Mouse (Mus musculus) mesoderm, embryonic 11.5 days (tissue): ENCODE data around the gene H2-T3.
"Not testable (repeated sequence)": the region's sequence is repeated elsewhere in the genome, so short reads cannot be mapped to it uniquely, and the experiment has no call there.

Source experiments
- DNase-seq: peaks from one replicate; pipeline ENCODE4 v3.0.0-alpha.2; 2012; ENCODE audit warnings: low read depth, low spot score

Gene H2-T3

DNA sequence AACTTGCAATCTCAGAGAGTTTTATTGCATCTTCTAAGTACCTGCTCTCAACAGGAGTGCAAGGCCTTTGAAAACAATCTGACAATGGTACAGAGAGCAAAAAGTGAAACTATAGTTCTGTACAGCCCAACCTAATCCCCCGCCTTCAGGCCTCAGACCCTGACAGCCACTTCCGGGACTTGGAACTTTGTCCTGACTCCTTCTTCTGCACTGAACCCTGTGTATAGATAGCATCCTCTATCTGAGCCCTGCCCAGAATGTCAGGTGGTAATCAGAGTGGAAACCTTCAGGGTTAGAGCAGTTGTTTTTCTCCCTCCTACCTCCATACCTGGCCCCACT lies at the start of gene H2-T3:
Gene H2-T3 (minus strand): TSS at position 119 of the 339 bp plus-strand sequence.
- DNase-seq: no peak

DNA sequence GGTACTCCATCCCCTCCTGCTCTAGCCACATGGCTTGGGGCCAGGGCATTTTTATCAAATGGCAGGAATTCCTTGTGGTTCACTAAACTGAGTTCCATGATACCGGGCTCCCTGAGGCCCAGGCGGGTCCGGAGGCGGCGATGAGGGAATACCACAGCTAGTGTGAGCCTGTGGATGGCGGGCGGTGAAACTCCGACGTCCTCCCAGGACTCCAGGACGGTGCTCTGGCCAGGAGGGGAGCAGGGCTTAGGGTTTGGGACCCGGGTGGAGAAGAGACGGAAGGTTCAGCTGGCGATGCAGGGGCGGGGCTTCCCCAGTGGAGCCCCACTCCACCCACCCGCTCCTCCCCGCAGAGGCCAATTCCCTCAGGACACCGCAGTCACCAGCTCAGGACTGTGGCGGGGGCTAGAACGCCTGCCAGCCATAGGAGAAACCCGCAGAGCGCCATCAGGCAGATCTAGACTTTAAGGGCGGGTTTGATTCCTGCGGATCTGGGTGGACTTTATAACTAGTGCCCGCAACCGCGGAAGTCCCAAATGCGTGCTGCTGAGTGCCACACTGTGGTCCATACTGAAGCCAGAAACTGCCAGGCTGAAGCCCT lies 47.3 kb upstream of the H2-T3 start:
- DNase-seq: no peak

DNA sequence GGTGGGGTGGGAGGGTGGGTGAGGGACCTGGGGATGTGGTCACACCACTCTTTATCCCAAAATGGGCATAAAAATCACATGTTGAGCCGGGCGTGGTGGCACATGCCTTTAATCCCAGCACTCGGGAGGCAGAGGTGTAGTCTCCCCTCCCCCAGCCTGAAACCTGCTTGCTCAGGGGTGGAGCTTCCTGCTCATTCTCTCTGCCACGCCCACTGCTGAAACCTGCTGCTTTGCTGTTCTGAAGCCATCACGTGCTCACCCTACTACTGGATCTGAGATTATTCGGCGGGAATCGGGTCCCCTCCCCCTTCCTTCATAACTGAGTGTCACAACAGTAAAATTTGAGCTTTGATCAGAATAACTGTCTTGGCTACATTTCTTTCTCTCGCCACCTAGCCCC lies 45.2 kb upstream of the H2-T3 start:
- not testable (repeated sequence) for DNase-seq

DNA sequence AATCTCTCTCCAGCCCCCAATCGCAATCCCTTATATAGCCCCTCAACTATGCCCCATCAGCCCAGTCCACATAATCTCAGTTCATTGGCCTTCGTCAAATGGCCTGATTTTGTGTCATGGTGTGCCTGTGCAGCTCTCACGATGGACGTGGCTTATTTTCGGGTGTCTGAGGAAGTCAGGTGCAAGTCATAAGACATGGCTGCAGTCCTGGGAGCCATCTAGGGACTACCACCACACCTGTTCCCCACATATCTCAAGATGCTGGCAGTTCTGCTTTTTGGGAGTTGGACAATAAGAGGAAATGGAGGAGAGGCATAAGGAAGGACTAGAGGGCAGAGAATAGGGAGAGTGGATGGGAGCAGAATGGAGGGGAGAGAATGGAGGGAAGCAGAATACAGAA lies 43.5 kb upstream of the H2-T3 start:
- no peak for DNase-seq

DNA sequence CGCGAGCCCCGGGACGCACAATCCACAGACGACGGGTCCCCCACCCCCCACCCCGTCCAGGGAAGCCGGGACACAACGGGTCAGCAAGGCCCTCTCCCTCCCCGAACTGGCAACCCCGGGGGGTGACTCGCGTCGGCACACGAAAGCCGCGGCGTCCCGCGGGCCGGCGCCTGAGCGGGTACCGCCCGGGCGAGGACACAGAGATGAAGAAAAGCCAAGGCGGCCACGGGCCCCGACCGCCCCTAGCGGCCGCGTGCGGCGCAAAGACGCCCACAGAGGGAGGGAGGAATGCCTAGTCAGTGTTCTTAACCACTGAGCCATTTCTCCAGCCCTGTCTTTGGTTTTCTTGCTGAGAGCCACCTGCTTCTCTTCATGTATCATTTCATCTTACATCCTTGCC lies 41.2 kb upstream of the H2-T3 start:
- peak; percentile 100 for DNase-seq

DNA sequence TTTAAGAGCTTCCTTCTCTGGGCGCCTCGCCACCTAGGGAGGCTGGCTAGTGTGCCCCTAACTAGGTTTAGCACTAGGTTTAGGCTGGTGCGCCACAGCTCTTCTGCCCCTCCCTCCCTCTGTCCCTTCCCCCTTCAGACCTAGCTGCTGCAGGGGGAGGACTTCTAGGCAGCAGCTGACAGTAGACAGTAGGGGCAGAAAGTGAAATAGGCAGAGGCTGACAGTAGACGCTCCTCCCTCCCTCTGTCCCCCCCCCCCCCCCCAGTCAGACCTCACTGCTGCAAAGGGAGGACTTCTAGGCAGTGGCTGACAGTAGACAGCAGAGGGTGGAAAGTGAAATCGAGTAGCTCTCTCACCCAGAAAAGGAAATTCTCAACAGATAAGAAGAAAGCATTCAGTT lies 39.0 kb upstream of the H2-T3 start:
- no peak for DNase-seq

DNA sequence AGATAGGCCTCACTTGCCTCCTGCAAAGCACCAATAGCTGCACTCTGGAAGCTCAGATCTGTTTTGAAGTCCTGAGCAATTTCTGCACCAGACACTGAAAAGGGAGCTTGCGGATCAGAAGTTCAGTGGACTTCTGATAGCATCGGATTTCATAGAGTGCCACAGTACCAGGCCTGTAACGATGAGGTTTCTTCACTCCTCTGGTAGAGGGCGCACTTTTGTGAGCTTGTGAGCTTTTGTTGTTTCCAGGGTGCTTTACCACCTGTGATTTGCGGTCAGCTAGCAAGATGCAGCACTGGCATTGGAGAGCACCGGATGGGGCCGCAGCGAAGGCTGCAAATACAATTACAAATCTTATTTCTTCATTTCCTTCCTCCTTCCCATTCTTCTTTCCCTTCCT lies 36.8 kb upstream of the H2-T3 start:
- DNase-seq: no peak

DNA sequence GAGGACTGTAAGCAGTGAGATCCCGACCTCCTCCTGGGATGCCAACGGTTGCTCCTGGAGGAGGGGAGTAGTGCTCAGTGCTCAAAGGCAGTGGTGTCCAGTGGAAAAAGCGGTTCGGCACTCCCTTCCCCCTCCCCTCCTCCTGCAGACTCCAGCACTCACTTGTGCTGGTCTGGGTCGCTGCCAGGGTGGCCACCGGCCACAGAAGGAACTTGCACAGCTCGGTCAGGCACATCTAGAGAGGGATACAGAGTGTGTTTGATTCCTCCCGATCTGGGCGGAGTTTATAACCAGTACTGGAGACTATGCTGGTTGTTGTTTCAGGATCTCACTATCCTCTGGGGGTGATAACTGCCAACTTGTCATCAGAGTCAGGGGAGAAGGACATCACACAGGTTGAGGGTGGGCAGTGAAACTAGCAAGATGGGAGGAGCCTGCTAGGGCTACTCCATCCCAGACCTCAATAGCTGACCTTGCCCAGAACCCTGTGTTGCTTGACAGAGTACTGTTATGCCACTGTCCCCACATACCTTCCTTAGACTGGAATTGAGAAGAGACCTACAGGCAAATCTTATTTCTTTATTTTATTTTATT lies 35.2 kb upstream of the H2-T3 start:
- DNase-seq: no peak

DNA sequence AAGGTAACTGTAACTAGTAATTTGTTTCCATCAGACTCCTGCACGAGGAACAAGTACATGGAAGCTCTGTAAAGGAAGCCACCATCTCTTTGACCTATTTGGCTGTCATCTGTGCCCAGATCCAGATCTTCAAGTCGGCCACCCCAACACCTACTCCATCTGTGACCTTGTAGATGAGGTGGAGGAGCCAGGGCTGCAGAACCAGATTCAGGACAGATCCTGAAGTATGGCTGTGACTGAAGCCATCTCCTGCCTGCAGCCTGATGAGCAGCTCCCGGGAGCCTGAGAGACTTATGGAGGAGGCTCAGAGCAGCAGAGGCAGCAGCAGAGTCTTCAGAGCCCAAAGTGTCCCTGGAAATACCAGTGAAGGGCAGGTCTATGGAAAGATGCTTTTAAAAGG lies 34.4 kb upstream of the H2-T3 start:
- DNase-seq: no peak

DNA sequence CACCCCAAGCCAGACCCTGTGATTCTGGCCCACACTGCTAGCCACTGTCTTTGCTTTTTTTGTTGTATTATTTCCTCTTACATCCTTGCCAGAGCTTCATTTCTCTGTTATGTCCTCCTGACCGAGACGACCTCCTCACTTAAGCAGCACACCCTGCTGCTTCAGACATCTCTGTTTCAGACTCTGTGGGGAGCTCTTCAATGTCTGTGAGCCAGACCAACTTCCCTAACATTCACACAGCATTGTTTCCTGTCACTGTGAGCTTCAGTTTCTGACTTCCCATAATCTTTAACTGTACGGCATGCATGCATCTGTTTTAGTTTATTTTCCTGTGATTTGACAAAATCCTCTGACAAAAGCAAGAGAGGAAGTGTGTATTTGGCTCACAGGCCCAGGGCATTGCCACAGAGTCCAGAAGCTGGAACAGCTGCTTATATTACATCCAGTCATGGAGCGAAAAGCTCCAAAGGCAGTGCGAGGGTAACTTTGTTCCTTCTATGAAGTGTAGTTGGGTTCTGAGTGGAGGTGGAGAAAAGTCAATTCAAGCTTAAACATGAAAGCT lies 28.6 kb upstream of the H2-T3 start:
- DNase-seq: no peak

DNA sequence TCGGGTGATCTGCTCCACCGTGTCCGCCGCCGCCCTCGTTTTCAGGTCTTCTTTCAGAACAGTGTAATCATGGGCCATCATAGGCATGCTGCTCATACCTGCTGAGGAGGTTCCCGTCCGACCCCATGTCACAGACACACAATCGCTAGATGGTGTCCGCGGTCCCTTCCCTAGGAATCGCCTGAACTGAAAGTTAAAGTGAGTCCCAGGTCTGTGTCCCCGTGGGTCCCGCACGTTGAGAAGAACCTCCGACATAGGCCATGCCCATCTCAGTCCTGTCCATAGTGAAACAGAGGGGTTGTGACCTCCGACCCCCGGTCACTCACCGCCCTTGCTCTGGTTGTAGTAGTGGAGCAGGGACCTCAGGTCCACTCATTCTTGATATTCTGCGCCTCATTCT lies 25.5 kb upstream of the H2-T3 start:
- no peak for DNase-seq

DNA sequence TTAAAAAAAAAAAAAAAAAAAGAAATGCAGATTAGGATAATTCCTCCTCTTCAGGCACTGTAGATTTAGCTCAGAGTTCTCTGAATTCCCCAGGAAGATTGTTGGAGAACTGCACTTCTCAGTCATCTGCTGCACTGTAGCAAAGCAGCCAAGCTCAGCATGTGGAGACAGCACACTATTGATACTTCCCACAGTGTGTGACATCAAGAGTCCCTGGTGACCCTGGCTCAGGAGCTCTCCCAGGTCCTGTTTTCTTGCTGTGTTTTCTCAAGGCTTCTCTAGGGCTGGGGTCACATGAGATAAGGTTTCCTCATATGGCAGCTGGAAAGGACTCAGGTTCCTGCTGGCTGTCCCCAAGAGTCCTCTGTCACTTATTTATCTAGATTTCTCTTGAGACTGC lies 16.8 kb upstream of the H2-T3 start:
- DNase-seq: no peak

DNA sequence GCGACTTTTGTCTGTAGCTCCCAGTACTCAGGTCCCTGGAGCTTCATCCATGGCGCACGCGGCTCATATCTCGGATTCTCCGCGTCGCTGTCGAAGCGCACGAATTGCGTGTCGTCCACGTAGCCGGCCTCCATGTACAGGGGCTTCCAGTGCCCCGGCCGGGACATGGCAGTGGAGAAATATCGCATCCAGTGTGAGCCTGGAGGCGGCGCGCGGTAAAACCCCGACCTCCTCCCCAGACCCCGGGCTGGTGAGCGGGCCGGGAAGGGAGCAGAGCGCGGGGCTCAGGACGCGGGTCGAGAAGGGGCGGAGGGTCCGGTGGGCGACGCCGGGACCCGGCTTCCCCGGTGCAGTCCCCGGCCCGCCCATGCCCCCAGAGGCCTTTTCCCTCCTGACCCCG lies 15.8 kb upstream of the H2-T3 start:
- DNase-seq: no peak

DNA sequence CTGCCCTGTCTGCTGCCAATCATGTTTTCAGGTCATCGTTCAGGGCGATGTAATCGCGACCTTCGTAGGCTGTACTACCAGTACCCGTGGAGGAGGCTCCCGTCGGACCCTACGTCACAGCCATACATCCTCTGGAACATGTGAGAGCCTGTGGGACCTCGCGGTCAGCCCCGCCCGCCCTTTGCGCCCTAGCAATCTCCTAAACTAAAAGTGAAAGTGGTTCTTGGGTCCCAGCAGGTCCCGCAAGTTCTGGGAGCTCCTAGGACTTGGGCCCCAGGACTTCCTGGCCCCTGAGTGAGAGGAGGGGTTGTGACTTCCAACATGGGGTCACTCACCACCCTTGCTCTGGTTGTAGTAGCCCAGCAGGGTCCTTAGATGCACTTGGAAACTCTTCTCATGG lies 15.4 kb upstream of the H2-T3 start:
- no peak for DNase-seq

DNA sequence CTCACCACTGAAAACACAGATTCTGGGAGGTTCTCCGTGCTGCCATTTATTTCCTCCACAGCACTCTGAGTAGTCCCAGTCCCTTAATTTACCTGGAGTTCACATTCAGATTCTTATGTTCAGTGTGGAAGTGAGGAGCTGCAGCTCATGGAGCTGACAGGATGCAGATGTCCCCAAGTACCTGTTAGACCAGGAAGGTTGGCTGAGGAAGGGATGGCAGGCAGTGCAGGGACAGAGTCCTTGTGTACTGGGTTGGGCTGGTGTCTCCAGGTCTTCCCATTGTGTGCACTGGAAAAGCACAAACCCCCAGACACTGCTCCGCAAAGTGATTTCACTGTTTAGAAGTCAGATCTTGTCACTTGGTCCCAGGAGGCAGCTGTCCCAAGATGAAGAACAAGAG lies 11.8 kb upstream of the H2-T3 start:
- no peak for DNase-seq

DNA sequence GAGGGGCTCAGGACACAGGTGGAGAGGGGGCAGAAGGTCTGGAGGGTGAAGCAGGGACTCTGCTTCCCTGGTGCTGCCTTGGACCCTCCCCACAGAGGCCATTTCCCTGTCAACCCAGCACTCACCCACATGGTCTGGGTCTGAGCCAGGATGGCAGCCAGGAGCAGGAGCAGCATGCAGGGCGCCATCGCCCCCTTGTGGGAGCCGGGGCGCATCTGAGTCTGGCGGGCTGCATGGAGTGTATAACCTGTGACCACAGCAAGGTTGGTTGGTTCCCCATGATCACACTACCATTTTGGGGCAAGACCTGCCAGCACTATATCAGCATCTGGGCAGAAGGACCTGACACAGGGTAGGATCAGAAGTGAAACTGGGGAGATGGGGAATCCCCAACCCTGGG lies 8.2 kb upstream of the H2-T3 start:
- peak; percentile 39 for DNase-seq

DNA sequence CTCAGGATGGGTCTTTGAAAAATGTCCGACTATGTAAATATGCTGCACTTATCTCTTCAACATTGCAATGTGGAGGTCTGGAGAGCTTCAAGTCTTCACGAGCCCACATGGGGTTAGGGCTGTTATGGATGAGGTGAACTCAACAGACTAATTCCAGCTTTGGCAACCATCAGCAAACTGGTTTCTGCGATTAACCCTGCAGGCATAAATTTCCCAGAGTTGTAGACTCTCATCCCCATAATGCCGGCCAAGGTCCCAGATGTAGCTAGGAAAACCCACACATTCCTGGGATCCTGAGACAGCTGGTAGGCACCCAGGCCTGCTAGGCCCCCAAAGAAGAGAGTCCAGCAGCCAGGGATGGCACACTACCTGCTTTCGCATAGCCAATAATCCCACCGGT lies 4.4 kb upstream of the H2-T3 start:
- DNase-seq: no peak

DNA sequence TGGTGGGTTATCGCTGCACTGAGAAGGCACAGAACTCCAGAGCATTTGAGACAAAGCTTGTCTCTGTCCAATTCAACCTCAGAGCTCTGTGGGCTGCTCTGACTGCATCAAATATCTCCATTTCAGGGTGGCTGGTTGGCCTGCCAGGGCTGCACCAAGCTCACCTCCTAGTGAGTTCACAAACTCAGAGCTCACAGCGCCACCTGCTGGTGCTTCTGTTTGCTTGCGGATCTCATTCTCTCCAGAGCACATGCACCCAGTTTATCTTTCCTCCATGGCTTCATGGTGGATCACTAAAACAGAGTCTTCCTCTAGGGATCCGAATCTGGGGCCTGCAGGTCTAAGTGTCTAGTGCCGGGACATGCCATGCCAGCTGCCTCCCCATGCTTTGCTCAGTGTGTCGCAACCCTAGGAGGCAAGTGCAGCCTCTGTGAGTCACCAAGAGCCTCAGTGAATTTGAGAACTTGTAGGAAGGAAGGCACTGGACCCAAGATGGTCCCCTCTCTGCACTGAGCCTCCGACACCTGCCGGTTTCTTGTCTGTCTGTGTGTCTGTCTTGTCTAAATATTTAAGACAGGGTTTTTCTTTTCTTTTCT lies 3.6 kb upstream of the H2-T3 start:
- DNase-seq: peak; percentile 66

DNA sequence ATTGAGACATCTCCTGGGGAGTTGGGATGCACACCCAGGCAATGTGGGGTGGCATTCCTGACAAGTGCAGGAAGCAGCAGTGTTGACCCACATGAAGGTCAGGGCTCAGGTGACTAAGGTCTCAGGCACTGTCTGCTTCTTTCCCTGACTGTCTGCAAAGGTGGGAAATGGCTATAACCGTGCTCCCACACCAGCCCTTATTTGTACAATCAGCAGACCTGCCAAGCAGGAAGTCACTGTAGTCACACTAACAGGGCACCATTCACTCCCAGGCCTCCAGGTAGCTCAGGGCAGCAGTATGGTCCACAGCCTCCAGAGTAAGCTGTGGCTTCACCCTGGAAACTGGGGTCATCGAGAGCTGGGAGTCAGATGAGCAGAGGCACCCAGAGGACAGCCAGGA lies 2.3 kb upstream of the H2-T3 start:
- DNase-seq: no peak

DNA sequence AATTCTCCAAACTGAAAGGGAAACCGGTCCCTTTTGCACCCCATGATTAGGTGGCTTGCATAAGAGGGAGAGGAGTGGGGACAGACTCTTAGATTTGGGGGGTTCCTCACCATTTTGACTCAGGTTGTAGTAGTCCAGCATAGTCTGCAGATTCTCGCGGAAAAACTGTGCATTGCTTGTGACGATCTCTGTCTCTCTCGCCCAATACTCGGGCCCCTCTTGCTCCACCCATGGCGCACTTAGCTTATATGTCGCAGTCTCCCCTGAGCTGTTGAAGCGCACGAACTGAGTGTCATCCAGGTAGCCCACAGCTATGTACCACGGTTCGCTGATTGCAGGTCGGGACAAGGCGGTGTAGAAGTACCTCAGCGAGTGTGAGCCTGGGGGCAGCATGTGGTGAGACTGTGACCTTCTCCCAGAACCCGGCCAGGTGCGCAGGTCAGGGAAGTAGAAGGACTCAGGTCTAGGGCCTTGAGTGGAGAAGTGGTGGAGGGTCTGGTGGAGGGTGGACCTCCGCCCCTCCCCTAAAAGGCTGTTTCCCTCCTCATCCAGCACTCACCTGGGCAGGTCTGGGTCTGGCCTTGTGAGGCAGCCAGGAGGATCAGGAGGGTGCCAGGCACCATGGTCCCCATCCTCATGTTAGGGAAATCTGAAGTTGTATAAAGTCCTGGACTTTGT lies 457 bp downstream of the H2-T3 start:
- DNase-seq: no peak

DNA sequence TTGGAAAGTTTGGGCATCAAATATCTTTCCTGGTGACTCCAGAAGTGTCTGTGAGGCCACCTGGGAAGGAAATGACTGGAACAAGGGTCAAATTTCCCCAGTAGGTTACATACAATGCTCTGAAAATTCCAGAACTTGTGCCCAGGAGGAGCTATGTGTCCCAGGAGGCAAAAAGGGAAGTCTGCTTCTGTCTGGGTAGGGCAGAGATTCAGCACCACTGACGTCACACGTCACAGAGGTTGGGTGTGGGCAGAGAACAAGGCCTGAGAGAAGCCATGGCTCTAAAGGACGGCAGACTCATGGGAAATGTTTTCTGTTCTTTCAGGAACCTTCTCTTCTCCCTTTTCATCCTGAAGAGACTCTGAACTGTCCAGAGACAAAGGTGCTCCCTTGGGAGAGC lies 2.5 kb downstream of the H2-T3 start:
- DNase-seq: no peak

DNA sequence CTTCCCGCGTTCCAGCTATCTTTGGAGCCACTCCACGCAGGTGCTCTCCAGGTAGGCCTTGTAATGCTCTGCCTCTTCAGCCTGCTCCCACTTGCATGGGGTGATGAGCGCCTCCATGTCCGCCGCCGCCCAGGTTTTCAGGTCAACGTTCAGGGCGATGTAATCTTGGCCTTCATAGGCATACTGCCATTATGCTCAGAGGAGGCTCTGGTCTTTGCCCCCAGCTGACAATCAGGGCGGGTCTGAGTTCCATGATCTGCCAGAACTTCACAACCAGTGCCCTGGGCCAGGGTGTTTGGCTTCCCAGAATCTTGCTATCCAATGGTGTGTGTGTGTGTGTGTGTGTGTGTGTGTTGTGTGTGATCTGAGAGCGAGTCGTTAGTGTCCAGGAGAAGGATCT lies 7.9 kb downstream of the H2-T3 start:
- DNase-seq: no peak

DNA sequence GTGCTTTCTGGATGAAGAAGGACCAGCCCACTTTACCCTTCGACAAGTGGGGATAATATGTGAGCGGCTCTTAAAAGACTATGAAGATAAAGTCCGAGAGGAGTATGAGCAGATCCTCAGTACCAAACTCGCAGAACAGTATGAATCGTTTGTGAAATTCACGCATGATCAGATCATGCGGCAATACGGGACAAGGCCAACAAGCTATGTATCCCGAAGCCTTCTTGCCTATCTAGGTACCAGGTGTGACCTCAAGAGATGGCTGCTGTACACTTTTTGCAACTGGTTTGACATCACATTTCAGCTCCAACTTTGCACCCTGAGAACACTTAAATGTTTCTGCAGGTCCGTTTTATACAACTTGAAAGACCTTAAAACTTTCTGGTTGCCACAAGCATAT lies 10.6 kb downstream of the H2-T3 start:
- DNase-seq: not testable (repeated sequence)
